Mouse (Mus musculus) liver, embryonic 14.5 days (tissue): Measurements from ENCODE around the gene Ssb. TPM values are rescaled to one million over a fixed set of nuclear protein-coding genes. Genes with fewer than 3 reads are reported as not detected.

ENCODE experiments used
- ATAC-seq: fragments of 200-750 bp; cut with Nextera tagmentation; 2 replicates; pipeline ENCODE4 v1.8.0; 2017; ENCODE audit warnings: moderate number of reproducible peaks, mild to moderate bottlenecking, moderate library complexity; ENCODE audit not compliant: insufficient read depth
- DNase-seq, 3 experiments: peaks; one replicate each; pipeline ENCODE4 v3.0.0-alpha.2; 2012 to 2013; ENCODE audit warnings: low read depth in 3 of 3, low spot score in 3 of 3
- H3K27ac ChIP-seq: fragments of 300-500 bp; sonication (generic); 2 replicates; pipeline ENCODE4 v1.5.1; 2014; ENCODE audit warnings: moderate library complexity, mild to moderate bottlenecking, control low read depth, inconsistent platforms
- H3K27me3 ChIP-seq: fragments of 300-500 bp; sonication (generic); 2 replicates; pipeline ENCODE4 v1.6.1; 2014; ENCODE audit warnings: mild to moderate bottlenecking, low read length, moderate library complexity; ENCODE audit not compliant: control insufficient read depth, insufficient read depth
- H3K36me3 ChIP-seq: fragments of 300-500 bp; sonication (generic); replicated peaks from 2 replicates; pipeline ENCODE4 v1.6.1; 2014; ENCODE audit warnings: low read depth; ENCODE audit not compliant: control insufficient read depth, insufficient read depth
- H3K4me1 ChIP-seq, 2 experiments: fragments of 200-500 bp in 1 of 2; fragments of 300-500 bp in 1 of 2; sonication (generic) in 1 of 2; replicated peaks; 2 replicates each; pipeline ENCODE4 v1.6.1; 2012 to 2014; ENCODE audit warnings: antibody characterized with exemption in 1 of 2, inconsistent platforms in 1 of 2, low read length in 1 of 2; ENCODE audit not compliant: control insufficient read depth in 2 of 2, insufficient read depth in 2 of 2
- H3K4me2 ChIP-seq: fragments of 300-500 bp; sonication (generic); 2 replicates; pipeline ENCODE4 v1.6.1; 2014; ENCODE audit warnings: low read depth, mild to moderate bottlenecking, control low read depth, moderate library complexity
- H3K4me3 ChIP-seq, 2 experiments: fragments of 200-500 bp in 1 of 2; fragments of 300-500 bp in 1 of 2; sonication (generic) in 1 of 2; 2 replicates each; pipeline ENCODE4 v1.5.1; 2012 to 2014; ENCODE audit warnings: low read depth in 2 of 2, low read length in 2 of 2, mild to moderate bottlenecking in 2 of 2, control low read depth in 1 of 2, inconsistent platforms in 1 of 2, moderate library complexity in 1 of 2; ENCODE audit not compliant: insufficient read depth in 1 of 2
- H3K9ac ChIP-seq: fragments of 300-500 bp; sonication (generic); replicated peaks from 2 replicates; pipeline ENCODE4 v1.6.1; 2014; ENCODE audit warnings: mild to moderate bottlenecking, control low read depth, moderate library complexity
- H3K9me3 ChIP-seq: fragments of 300-500 bp; sonication (generic); 2 replicates; pipeline ENCODE4 v1.6.1; 2016; ENCODE audit warnings: low read length, mixed read lengths; ENCODE audit not compliant: control insufficient read depth
- CTCF ChIP-seq: IDR thresholded peaks from 2 replicates; pipeline ENCODE4 v1.5.1; 2016; ENCODE audit warnings: antibody characterized with exemption, low read depth, control low read depth
- EP300 ChIP-seq: IDR thresholded peaks from 2 replicates; pipeline ENCODE4 v1.6.1; 2016; ENCODE audit warnings: antibody characterized with exemption, low read depth
- WGBS: fragments of 180-500 bp; shearing (Covaris S2); extraction: QIAGEN DNeasy Blood & Tissue Kit; methylation state at CpG from one replicate; pipeline ENCODE4 v1.1.7; 2014; ENCODE audit not compliant: insufficient replicate concordance; 5-methylcytosine and 5-hydroxymethylcytosine counted together
- polyA plus RNA-seq, 2 experiments: library from polyadenylated mRNA; depleted of rRNA in 1 of 2; stranded (reverse) in 1 of 2; unstranded in 1 of 2; fragments of >200 nt; fragmentation: Nextera tagmentation in 1 of 2; extraction: Ambion mirVana in 1 of 2; gene quantifications; 2 replicates each; pipeline versions ENCODE4 v1.2.1 to v1.2.3; 2012 to 2014

Gene Ssb
- polyA plus RNA-seq, 2 experiments: 76.5 to 161 TPM

- WGBS: 1% methylated on average over 45 of the region's 45 CpGs
- H3K4me2 ChIP-seq: peak within 1 kb of the TSS; percentile 83
- no peaks in the 10 kb centered on the region for H3K27me3 ChIP-seq
- DNase-seq: peak; percentile 71 to 78 (median 75)
- peak within 1 kb of the TSS; percentile 87 to 94 for H3K4me3 ChIP-seq
- peak within 1 kb of the TSS; percentile 97 for H3K9ac ChIP-seq
- peak within 1 kb of the TSS; percentile 73 for H3K27ac ChIP-seq
- TF ChIP-seq CTCF: peak; percentile 85
- TF ChIP-seq EP300: no peak
- H3K9me3 ChIP-seq: no peaks in the 10 kb centered on the region
- H3K36me3 ChIP-seq: no peaks in the 10 kb centered on the region
- peak; percentile 98 for ATAC-seq
- H3K4me1 ChIP-seq: peaks cover 9% of the 10 kb centered on the region in 2 experiments
Measured at GRCm38 (mm10) chr2:69885451-69886305, 24.3 kb downstream of the Ssb start, which contains the start of gene Mettl5. TSS of gene Mettl5 (minus strand) at chr2:69885615.

- peaks cover 9 to 16% of the 10 kb centered on the region in 2 experiments for H3K4me1 ChIP-seq
- no peak for DNase-seq
- TF ChIP-seq CTCF (no peak), EP300 (no peak)
- H3K27ac ChIP-seq: no peak overlapping the region
- H3K9me3 ChIP-seq: no peaks in the 10 kb centered on the region
- 56% methylated on average over 2 of the region's 2 CpGs for WGBS
- no peaks in the 10 kb centered on the region for H3K36me3 ChIP-seq
- H3K4me2 ChIP-seq: no peak overlapping the region
- no peak overlapping the region for H3K4me3 ChIP-seq
- no peaks in the 10 kb centered on the region for H3K27me3 ChIP-seq
- ATAC-seq: no peak
- H3K9ac ChIP-seq: no peak overlapping the region
Measured at GRCm38 (mm10) chr2:69888957-69889356, 27.6 kb downstream of the Ssb start.

- ATAC-seq (no peak), DNase-seq (no peak)
- 34% methylated on average over 7 of the region's 7 CpGs for WGBS
Measured at GRCm38 (mm10) chr2:69890843-69891242, 29.5 kb downstream of the Ssb start.

GRCm38 (mm10) chr2:69893145-69893544 is 31.8 kb downstream of the Ssb start:
- no peak overlapping the region for H3K9ac ChIP-seq
- H3K9me3 ChIP-seq: no peaks in the 10 kb centered on the region
- H3K27me3 ChIP-seq: no peaks in the 10 kb centered on the region
- H3K4me3 ChIP-seq: no peak overlapping the region
- ATAC-seq (no peak), DNase-seq (no peak)
- TF ChIP-seq CTCF (no peak), EP300 (no peak)
- H3K27ac ChIP-seq: no peak overlapping the region
- peaks cover 8 to 16% of the 10 kb centered on the region in 2 experiments for H3K4me1 ChIP-seq
- 93% methylated on average over 1 of the region's 1 CpGs for WGBS
- H3K4me2 ChIP-seq: no peak overlapping the region
- H3K36me3 ChIP-seq: no peaks in the 10 kb centered on the region

More at GRCm38 (mm10) chr2:69890843-69891242, 29.5 kb downstream of the Ssb start:
- Histone ChIP-seq H3K4me2 (no peak overlapping the region), H3K36me3 (no peaks in the 10 kb centered on the region), H3K27ac (no peak overlapping the region), H3K4me1 (peaks cover 6 to 12% of the 10 kb centered on the region in 2 experiments), H3K27me3 (no peaks in the 10 kb centered on the region), H3K4me3 (no peak overlapping the region), H3K9me3 (no peaks in the 10 kb centered on the region), H3K9ac (no peak overlapping the region)
- TF ChIP-seq EP300 (no peak), CTCF (no peak)

GRCm38 (mm10) chr2:69893891-69894290 is 32.5 kb downstream of the Ssb start:
- 80% methylated on average over 5 of the region's 5 CpGs for WGBS
- ATAC-seq (no peak), DNase-seq (no peak)
- no peaks in the 10 kb centered on the region for H3K36me3 ChIP-seq
- H3K4me3 ChIP-seq: no peak overlapping the region
- no peak overlapping the region for H3K4me2 ChIP-seq
- H3K9ac ChIP-seq: no peak overlapping the region
- TF ChIP-seq CTCF (no peak), EP300 (no peak)
- peaks cover 14 to 21% of the 10 kb centered on the region in 2 experiments for H3K4me1 ChIP-seq
- no peaks in the 10 kb centered on the region for H3K27me3 ChIP-seq
- no peaks in the 10 kb centered on the region for H3K9me3 ChIP-seq
- no peak overlapping the region for H3K27ac ChIP-seq
